Comparison of ENCODE assay signal across 11 mouse cellular contexts in the genomic region with DNA sequence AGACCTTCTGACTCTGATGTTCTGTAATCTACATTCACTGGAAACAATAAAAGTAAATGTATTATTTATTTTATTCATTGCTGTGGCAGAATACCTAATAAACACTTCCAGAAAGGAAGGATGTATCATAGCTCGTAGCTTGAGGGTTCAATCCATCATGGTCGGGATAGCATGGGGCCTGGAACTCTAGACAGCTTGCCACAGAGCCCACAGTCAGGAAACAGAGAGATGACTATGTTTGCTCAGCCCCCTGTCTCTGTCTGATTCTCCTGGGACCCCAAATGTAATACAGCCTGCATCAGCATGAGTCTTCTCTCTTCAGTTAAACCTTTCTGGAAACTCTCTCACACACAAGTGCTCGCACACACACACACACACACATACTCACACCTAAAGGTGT.
"Had no signal": no experiment of that assay in that cellular context is flagged by ENCODE, and none has a peak within 500 bp of the region (broad histone marks: within the 10 kb centered on the region; RNA-seq: fewer than 3 reads in every experiment).

No protein-coding gene starts in this region.

- H3K4me1 ChIP-seq: limb, embryonic 10.5 days; liver, embryonic 15.5 days had no signal

- H3K4me2 ChIP-seq: liver, embryonic 11.5 days; liver, embryonic 15.5 days; midbrain, embryonic 13.5 days; neural tube, embryonic 15.5 days had no signal

- H3K36me3 ChIP-seq: limb, embryonic 10.5 days; liver, embryonic 15.5 days; midbrain, embryonic 13.5 days; neural tube, embryonic 15.5 days had no signal

- H3K4me3 ChIP-seq: left cerebral cortex, adult 2 months; limb, embryonic 10.5 days; liver, embryonic 15.5 days; midbrain, embryonic 13.5 days; neural tube, embryonic 15.5 days had no signal

- H3K27me3 ChIP-seq: liver, embryonic 15.5 days; midbrain, embryonic 13.5 days; neural tube, embryonic 15.5 days had no signal

- ATAC-seq: midbrain, embryonic 13.5 days had no signal

- DNase-seq: kidney, adult 8-10 months; kidney, postnatal 25 days; right cerebral cortex, postnatal 4 days; spleen, adult 18-20 months; thymus, postnatal 36 days had no signal

- H3K9ac ChIP-seq: liver, embryonic 15.5 days; midbrain, embryonic 13.5 days; neural tube, embryonic 15.5 days had no signal

- H3K9me3 ChIP-seq: limb, embryonic 10.5 days; liver, embryonic 15.5 days; midbrain, embryonic 13.5 days; neural tube, embryonic 15.5 days had no signal

- H3K27ac ChIP-seq: left cerebral cortex, adult 2 months; limb, embryonic 10.5 days; liver, embryonic 15.5 days; midbrain, embryonic 13.5 days; neural tube, embryonic 15.5 days had no signal
